Mouse (Mus musculus): ENCODE data around the gene Naaladl2. TPM values are rescaled to one million over a fixed set of nuclear protein-coding genes. Genes with fewer than 3 reads are reported as not detected.

Gene Naaladl2
- polyA plus RNA-seq, 1 experiment: not detected

DNA sequence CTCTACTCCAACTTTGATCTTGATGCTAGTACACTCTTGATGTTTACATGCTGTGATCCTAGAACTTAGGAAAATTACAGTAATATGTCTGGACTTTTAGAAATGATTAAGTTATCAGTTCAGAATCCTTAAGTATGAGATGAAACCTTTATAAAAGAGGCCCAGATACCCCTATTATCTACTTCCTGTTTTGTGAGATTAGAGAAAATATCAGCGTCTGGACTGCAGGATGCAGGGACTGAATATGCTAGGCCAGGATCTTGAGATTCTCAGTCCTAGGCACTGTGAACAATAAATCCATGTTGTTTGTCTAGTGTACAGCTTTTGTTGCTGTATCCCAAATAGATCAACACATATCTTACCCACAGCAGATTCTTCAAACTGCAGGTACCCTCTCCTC is 1278.4 kb downstream of the Naaladl2 start:
- Histone ChIP-seq H3K4me3 (ENCODE audit: low read depth, low read length) (no peak overlapping the region), H3K9me3 (replicated peaks; ENCODE audit: control insufficient read depth, insufficient read depth, low read length, poor library complexity, severe bottlenecking) (no peaks in the 10 kb centered on the region), H3K27me3 (ENCODE audit: control insufficient read depth, insufficient read depth, low read length, poor library complexity, severe bottlenecking) (no peaks in the 10 kb centered on the region), H3K36me3 (ENCODE audit: control insufficient read depth, insufficient read depth, low read length, poor library complexity, severe bottlenecking) (no peaks in the 10 kb centered on the region), H3K9ac (ENCODE audit: low read depth, poor library complexity, severe bottlenecking) (no peak overlapping the region), H3K4me1 (ENCODE audit: control insufficient read depth, insufficient read depth, low read length) (no peaks in the 10 kb centered on the region), H3K27ac (ENCODE audit: insufficient read depth, low read length) (no peak overlapping the region)
- no peak for TF ChIP-seq POLR2A (IDR thresholded peaks at IDR 0.05; ENCODE audit: insufficient read depth, low read length)
- TF ChIP-seq CTCF (IDR thresholded peaks at IDR 0.05; ENCODE audit: low read depth, low read length): no peak
- TF ChIP-seq EP300 (IDR thresholded peaks at IDR 0.05; ENCODE audit: insufficient read depth, low read depth, low read length): no peak

GRCm38 (mm10) chr3:23857275-23857674 is 1286.8 kb downstream of the Naaladl2 start:
- no peak overlapping the region for H3K4me3 ChIP-seq (ENCODE audit: low read depth, low read length)
- no peaks in the 10 kb centered on the region for H3K36me3 ChIP-seq (ENCODE audit: control insufficient read depth, insufficient read depth, low read length, poor library complexity, severe bottlenecking)
- H3K9ac ChIP-seq (ENCODE audit: low read depth, poor library complexity, severe bottlenecking): no peak overlapping the region
- no peaks in the 10 kb centered on the region for H3K27me3 ChIP-seq (ENCODE audit: control insufficient read depth, insufficient read depth, low read length, poor library complexity, severe bottlenecking)
- no peak overlapping the region for H3K27ac ChIP-seq (ENCODE audit: insufficient read depth, low read length)
- H3K9me3 ChIP-seq (replicated peaks; ENCODE audit: control insufficient read depth, insufficient read depth, low read length, poor library complexity, severe bottlenecking): 0 out of 2 replicates have a peak, but pooled peaks cover 3% of the 10 kb centered on the region
- no peaks in the 10 kb centered on the region for H3K4me1 ChIP-seq (ENCODE audit: control insufficient read depth, insufficient read depth, low read length)
- no peak for TF ChIP-seq CTCF (IDR thresholded peaks at IDR 0.05; ENCODE audit: low read depth, low read length)
- no peak for TF ChIP-seq EP300 (IDR thresholded peaks at IDR 0.05; ENCODE audit: insufficient read depth, low read depth, low read length)

DNA sequence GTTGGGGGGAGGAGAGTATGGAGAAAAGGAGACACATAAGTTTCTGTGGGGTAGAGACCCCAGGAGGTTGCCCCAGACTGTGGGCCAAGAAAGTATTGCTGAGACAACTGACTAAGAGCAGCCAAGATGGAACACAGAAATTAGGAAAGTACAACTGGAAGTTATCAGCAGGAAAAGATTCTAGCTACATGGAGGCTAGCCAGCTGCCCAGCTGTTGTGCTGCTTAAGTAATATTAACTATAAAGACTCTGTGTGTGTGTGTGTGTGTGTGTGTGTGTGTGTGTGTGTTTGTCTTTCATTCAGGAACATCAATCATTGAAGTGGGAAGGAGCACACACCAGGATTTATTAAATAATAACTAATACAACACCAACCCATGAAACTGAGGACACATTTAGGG is 1326.5 kb downstream of the Naaladl2 start:
- H3K9ac ChIP-seq (ENCODE audit: low read depth, poor library complexity, severe bottlenecking): no peak overlapping the region
- TF ChIP-seq EP300 (IDR thresholded peaks at IDR 0.05; ENCODE audit: insufficient read depth, low read depth, low read length) (no peak), POLR2A (IDR thresholded peaks at IDR 0.05; ENCODE audit: insufficient read depth, low read length) (no peak), CTCF (IDR thresholded peaks at IDR 0.05; ENCODE audit: low read depth, low read length) (no peak)
- no peak overlapping the region for H3K4me3 ChIP-seq (ENCODE audit: low read depth, low read length)
- no peaks in the 10 kb centered on the region for H3K27me3 ChIP-seq (ENCODE audit: control insufficient read depth, insufficient read depth, low read length, poor library complexity, severe bottlenecking)
- no peaks in the 10 kb centered on the region for H3K9me3 ChIP-seq (replicated peaks; ENCODE audit: control insufficient read depth, insufficient read depth, low read length, poor library complexity, severe bottlenecking)
- no peaks in the 10 kb centered on the region for H3K4me1 ChIP-seq (ENCODE audit: control insufficient read depth, insufficient read depth, low read length)
- no peak overlapping the region for H3K27ac ChIP-seq (ENCODE audit: insufficient read depth, low read length)
- H3K36me3 ChIP-seq (ENCODE audit: control insufficient read depth, insufficient read depth, low read length, poor library complexity, severe bottlenecking): no peaks in the 10 kb centered on the region

- TF ChIP-seq EP300 (IDR thresholded peaks at IDR 0.05; ENCODE audit: insufficient read depth, low read depth, low read length) (no peak), CTCF (IDR thresholded peaks at IDR 0.05; ENCODE audit: low read depth, low read length) (no peak), POLR2A (IDR thresholded peaks at IDR 0.05; ENCODE audit: insufficient read depth, low read length) (no peak)
- Histone ChIP-seq H3K4me3 (ENCODE audit: low read depth, low read length) (no peak overlapping the region), H3K4me1 (ENCODE audit: control insufficient read depth, insufficient read depth, low read length) (no peaks in the 10 kb centered on the region), H3K36me3 (ENCODE audit: control insufficient read depth, insufficient read depth, low read length, poor library complexity, severe bottlenecking) (no peaks in the 10 kb centered on the region), H3K9me3 (replicated peaks; ENCODE audit: control insufficient read depth, insufficient read depth, low read length, poor library complexity, severe bottlenecking) (no peaks in the 10 kb centered on the region), H3K27me3 (ENCODE audit: control insufficient read depth, insufficient read depth, low read length, poor library complexity, severe bottlenecking) (no peaks in the 10 kb centered on the region), H3K27ac (ENCODE audit: insufficient read depth, low read length) (no peak overlapping the region), H3K9ac (ENCODE audit: low read depth, poor library complexity, severe bottlenecking) (no peak overlapping the region)
Observed at GRCm38 (mm10) chr3:23758746-23759145, 1385.3 kb downstream of the Naaladl2 start.
